Mouse (Mus musculus) testis, adult 2 months (tissue): ENCODE results near the gene Fam107b. TPM values are rescaled to one million over a fixed set of nuclear protein-coding genes. Genes with fewer than 3 reads are reported as not detected.

ENCODE experiments used
- H3K27ac ChIP-seq: fragments of 200-500 bp; 2 replicates; pipeline ENCODE4 v1.5.1; 2012; ENCODE audit warnings: low read depth, low read length; ENCODE audit not compliant: control insufficient read depth, insufficient read depth
- H3K27me3 ChIP-seq: fragments of 200-500 bp; 2 replicates; pipeline ENCODE4 v1.6.1; 2012; ENCODE audit warnings: mild to moderate bottlenecking, low read length, moderate library complexity; ENCODE audit not compliant: control insufficient read depth, insufficient read depth
- H3K36me3 ChIP-seq: fragments of 200-500 bp; 2 replicates; pipeline ENCODE4 v1.6.1; 2012; ENCODE audit warnings: mild to moderate bottlenecking, low read length; ENCODE audit not compliant: control insufficient read depth, insufficient read depth
- H3K4me1 ChIP-seq: fragments of 200-500 bp; 2 replicates; pipeline ENCODE4 v1.6.1; 2012; ENCODE audit warnings: low read length; ENCODE audit not compliant: control insufficient read depth, insufficient read depth
- H3K4me3 ChIP-seq: fragments of 200-500 bp; 2 replicates; pipeline ENCODE4 v1.5.1; 2012; ENCODE audit warnings: low read depth, mild to moderate bottlenecking, low read length, moderate library complexity, mixed read lengths; ENCODE audit not compliant: control insufficient read depth
- CTCF ChIP-seq: fragments of 200-500 bp; IDR thresholded peaks from 2 replicates; pipeline ENCODE4 v1.5.1; 2012; ENCODE audit warnings: low read depth, mild to moderate bottlenecking, inconsistent platforms, low read length, moderate library complexity; ENCODE audit not compliant: control insufficient read depth, insufficient read depth, insufficient replicate concordance
- POLR2A ChIP-seq: fragments of 200-500 bp; IDR thresholded peaks from 2 replicates; pipeline ENCODE4 v1.6.1; 2012; ENCODE audit warnings: low read depth, mild to moderate bottlenecking, inconsistent platforms, low read length, moderate library complexity; ENCODE audit not compliant: control insufficient read depth
- polyA plus RNA-seq: library from polyadenylated mRNA; depleted of rRNA; stranded (reverse); fragments of >200 nt; gene quantifications from 2 replicates; pipeline ENCODE4 v1.2.3, GENCODE M21; 2012

Fam107b gene
- polyA plus RNA-seq, 1 experiment = 75.0 TPM

DNA sequence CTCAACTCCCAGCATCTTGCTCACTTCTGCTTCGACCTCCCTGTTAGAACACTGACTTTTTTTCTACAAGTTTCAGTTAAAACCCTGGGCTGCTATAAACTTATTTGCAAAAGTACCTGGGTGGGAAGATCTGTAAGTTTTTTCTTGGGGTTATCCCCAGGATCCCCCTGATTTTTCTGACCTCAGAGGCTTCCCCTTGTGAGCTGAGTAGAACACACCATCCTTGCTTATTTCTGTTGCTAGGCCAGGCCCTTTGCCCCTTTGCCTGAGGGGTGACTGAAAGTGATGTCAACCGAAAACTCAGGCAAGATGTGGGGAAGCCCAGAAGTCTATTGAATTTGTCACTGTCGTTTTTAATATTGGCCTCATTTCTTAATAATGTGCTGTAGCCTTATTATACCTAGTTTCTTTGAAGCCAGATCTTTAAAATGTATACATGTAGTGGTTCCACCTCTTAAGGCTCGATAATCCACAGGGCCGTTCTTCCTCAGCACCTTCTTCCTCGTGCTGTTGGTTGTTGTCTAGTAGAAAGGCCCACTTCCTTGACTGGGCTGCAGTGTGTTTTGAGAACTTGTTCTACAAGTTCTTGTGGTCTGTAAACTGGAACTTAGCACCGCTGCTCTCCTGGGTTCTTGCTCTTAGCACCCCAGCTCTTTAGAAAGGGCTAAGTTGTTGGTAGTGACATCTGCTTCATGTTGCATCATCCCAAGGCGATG, 153.3 kb downstream of the Fam107b start:
- H3K4me1 ChIP-seq = peaks cover 7% of the 10 kb centered on the region; the same call in 1 of the 2 replicates
- TF ChIP-seq POLR2A = no peak
- no peak for TF ChIP-seq CTCF
- H3K27ac ChIP-seq = no peak overlapping the region
- no peaks in the 10 kb centered on the region for H3K27me3 ChIP-seq
- no peak overlapping the region for H3K4me3 ChIP-seq
- no peaks in the 10 kb centered on the region for H3K36me3 ChIP-seq

DNA sequence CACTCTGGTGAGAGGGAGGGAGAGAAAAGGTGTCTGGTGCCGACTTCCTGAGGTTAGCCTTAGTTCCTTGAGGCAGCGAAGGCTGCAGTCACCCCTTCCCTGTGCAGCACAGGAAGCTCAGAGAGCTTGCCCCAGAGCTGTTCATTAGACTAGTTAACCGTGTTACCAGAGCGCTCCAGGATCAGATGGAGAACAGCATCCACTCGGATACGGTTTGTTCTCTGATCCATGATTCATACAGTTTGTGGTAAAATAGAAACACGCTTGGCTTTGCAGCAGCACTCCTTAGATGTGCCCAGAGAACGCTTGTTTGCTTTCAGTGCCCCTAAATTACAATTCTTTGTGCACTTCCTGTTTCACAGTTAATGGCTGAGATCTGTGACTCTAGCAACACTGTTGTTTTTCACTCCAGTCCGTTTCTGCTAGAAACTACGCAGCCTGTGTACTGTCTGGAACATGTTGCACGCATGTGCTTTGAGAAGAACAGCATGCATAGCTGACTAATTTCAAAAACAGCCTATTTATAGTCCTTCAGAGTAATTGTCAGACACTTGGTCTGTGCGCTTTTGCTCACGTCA, 156.3 kb downstream of the Fam107b start:
- Histone ChIP-seq H3K27ac (peak overlapping the region; percentile 49), H3K27me3 (no peaks in the 10 kb centered on the region), H3K4me3 (no peak overlapping the region), H3K4me1 (peaks cover 5% of the 10 kb centered on the region; the same call in 1 of the 2 replicates), H3K36me3 (no peaks in the 10 kb centered on the region)
- TF ChIP-seq POLR2A (no peak), CTCF (no peak)

GRCm38 (mm10) chr2:3727225-3727930, 157.1 kb downstream of the Fam107b start:
- Histone ChIP-seq H3K27me3 (no peaks in the 10 kb centered on the region), H3K27ac (0 out of 2 replicates have a peak overlapping the region, but pooled peaks have one; percentile 7)
- TF ChIP-seq POLR2A (no peak), CTCF (no peak)

GRCm38 (mm10) chr2:3728090-3728489, 157.8 kb downstream of the Fam107b start:
- peaks cover 5% of the 10 kb centered on the region; the same call in 1 of the 2 replicates for H3K4me1 ChIP-seq
- TF ChIP-seq POLR2A = no peak
- TF ChIP-seq CTCF = no peak
- H3K4me3 ChIP-seq = no peak overlapping the region
- no peaks in the 10 kb centered on the region for H3K36me3 ChIP-seq
- H3K27ac ChIP-seq = no peak overlapping the region
- no peaks in the 10 kb centered on the region for H3K27me3 ChIP-seq

More at GRCm38 (mm10) chr2:3727225-3727930, 157.1 kb downstream of the Fam107b start:
- Histone ChIP-seq H3K36me3 (no peaks in the 10 kb centered on the region), H3K4me3 (no peak overlapping the region), H3K4me1 (peaks cover 5% of the 10 kb centered on the region; the same call in 1 of the 2 replicates)

DNA sequence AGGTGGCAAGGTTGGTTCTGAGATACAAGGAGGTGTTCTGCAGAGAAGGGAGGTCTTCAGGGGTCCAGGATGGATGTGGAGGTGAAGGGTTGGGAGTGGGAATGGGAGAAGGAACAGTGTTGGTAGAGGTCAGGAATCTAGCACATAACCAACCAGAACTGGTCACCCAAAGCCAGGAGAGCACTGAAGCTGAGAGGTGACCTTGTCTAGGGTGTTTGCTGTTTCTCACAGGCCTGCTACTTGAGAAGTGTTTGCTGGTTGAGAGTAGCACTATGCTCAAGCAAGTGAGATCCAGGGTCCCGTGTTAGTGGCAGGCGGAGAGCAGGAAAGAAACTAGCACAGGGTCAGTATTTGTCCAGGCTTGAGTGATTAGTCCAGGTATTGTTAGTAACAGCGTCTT, 159.3 kb downstream of the Fam107b start:
- Histone ChIP-seq H3K27me3 (no peaks in the 10 kb centered on the region), H3K4me1 (peaks cover 5% of the 10 kb centered on the region; the same call in 1 of the 2 replicates), H3K36me3 (no peaks in the 10 kb centered on the region), H3K4me3 (no peak overlapping the region), H3K27ac (no peak overlapping the region)
- TF ChIP-seq CTCF (no peak), POLR2A (no peak)

GRCm38 (mm10) chr2:3730744-3731143, 160.5 kb downstream of the Fam107b start:
- H3K27ac ChIP-seq = no peak overlapping the region
- no peak overlapping the region for H3K4me3 ChIP-seq
- no peaks in the 10 kb centered on the region for H3K36me3 ChIP-seq
- H3K4me1 ChIP-seq = peaks cover 5% of the 10 kb centered on the region; the same call in 1 of the 2 replicates
- H3K27me3 ChIP-seq = no peaks in the 10 kb centered on the region
- TF ChIP-seq CTCF (no peak), POLR2A (no peak)
